Mouse (Mus musculus): Measurements from ENCODE around the gene Csrnp1. TPM values are rescaled to one million over a fixed set of nuclear protein-coding genes. Genes with fewer than 3 reads are reported as not detected.

The Csrnp1 gene
- 6.3 and 10.9 TPM in 2 replicates for total RNA-seq (2014; rRNA removed)
- 2.2 and 2.7 TPM in 2 replicates for polyA plus RNA-seq (2015; fragmentation: Nextera tagmentation; extraction: Ambion mirVana)

DNA sequence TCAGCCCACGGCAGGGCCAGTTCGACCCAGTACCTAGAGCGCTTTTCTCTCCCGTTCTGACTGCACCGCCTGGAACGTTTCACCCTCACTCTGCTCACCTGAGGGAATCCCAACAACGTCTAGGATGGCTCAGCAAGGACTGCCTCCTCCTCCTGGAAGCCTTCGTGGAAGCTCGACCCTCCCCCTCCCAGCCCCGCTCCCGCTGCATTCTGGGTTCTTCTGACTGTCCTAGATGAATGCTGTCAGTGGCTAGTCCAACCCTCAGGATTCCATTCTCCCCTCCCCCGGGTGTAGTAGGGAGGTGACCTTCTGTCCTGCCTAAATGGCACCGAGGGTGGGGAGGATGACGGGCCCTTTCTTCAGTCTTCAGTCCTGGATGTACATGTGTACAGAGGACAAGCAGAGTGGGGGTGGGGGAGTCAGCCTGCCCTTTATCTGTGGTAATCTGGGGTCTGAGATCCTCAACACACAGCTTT, at the start of gene Csrnp1:
TSS of gene Csrnp1 (minus strand) at position 123 of the 476 bp plus-strand sequence.
- DNase-seq (no peak), ATAC-seq (no peak)
- Histone ChIP-seq H3K4me3 (ENCODE audit: low read depth, low read length) (peak within 1 kb of the TSS; percentile 64), H3K9me3 (ENCODE audit: low read length) (no peaks in the 10 kb centered on the region), H3K36me3 (ENCODE audit: insufficient read depth) (no peaks in the 10 kb centered on the region), H3K27ac (ENCODE audit: low read depth, low read length) (0 out of 2 replicates have a peak within 1 kb of the TSS, but pooled peaks have one; percentile 35), H3K27me3 (ENCODE audit: insufficient read depth, low read length) (0 out of 2 replicates have a peak, but pooled peaks cover 2% of the 10 kb centered on the region), H3K4me2 (ENCODE audit: low read depth) (peak within 1 kb of the TSS; percentile 89), H3K4me1 (ENCODE audit: insufficient read depth) (peaks cover 7% of the 10 kb centered on the region; the same call in 1 of the 2 replicates), H3K9ac (peak within 1 kb of the TSS; percentile 55)
- TF ChIP-seq CTCF (IDR thresholded peaks at IDR 0.05; ENCODE audit: low read depth), result no peak
- WGBS, result 16% methylated on average over 14 of the region's 14 CpGs

DNA sequence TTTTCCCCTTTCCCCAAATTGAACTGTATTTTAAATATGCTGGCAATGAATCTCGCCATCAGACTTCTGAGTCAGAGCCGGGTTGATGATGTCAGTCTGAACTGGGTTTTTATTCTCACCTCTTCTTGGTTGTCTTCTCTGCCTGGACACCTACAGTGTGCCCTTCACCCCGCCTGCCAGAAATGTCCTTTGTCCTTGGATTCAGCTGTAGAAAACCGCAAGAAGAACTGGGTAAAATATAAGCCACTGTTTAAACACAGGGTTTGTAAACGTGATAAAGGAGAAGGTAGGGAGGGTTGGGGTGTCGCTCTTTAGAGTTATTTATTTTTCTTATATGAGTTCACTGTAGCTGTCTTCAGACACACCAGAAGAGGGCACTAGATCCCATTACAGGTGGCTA, 48.3 kb upstream of the Csrnp1 start:
- no peak for TF ChIP-seq CTCF (IDR thresholded peaks at IDR 0.05; ENCODE audit: low read depth)

DNA sequence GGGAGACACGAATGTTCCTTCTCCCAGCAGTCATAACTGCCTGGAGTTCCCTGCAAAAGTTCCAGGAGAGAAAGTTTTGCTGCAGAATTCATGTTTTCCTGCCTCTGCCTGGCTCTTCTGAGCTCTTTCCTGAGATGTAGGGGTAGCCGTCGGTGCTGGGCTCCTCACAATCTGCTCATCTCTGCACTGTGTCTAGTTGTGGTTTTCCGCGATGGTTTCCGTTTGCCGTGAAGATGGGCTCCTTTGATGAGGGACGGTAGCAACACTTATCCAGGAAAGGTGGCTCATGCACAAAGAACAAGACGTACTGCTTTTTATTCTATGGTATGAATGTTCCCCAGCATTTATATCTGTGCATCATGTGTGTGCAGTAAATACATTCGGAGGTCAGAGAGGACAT, 46.0 kb upstream of the Csrnp1 start:
- Histone ChIP-seq H3K9me3 (ENCODE audit: low read length) (no peaks in the 10 kb centered on the region), H3K27ac (ENCODE audit: low read depth, low read length) (no peak overlapping the region), H3K27me3 (ENCODE audit: insufficient read depth, low read length) (no peaks in the 10 kb centered on the region), H3K4me3 (ENCODE audit: low read depth, low read length) (no peak overlapping the region), H3K36me3 (ENCODE audit: insufficient read depth) (no peaks in the 10 kb centered on the region), H3K4me2 (ENCODE audit: low read depth) (no peak overlapping the region), H3K4me1 (ENCODE audit: insufficient read depth) (peaks cover 3% of the 10 kb centered on the region; the same call in 1 of the 2 replicates), H3K9ac (no peak overlapping the region)
- 88% methylated on average over 10 of the region's 10 CpGs for WGBS
- no peak for DNase-seq
- no peak for TF ChIP-seq CTCF (IDR thresholded peaks at IDR 0.05; ENCODE audit: low read depth)
- no peak for ATAC-seq

More for the DNA sequence above, 48.3 kb upstream of the Csrnp1 start:
- DNase-seq (no peak), ATAC-seq (no peak)
- Histone ChIP-seq H3K4me1 (ENCODE audit: insufficient read depth) (no peaks in the 10 kb centered on the region), H3K9me3 (ENCODE audit: low read length) (no peaks in the 10 kb centered on the region), H3K4me3 (ENCODE audit: low read depth, low read length) (no peak overlapping the region), H3K27ac (ENCODE audit: low read depth, low read length) (no peak overlapping the region), H3K27me3 (ENCODE audit: insufficient read depth, low read length) (no peaks in the 10 kb centered on the region), H3K9ac (no peak overlapping the region), H3K36me3 (ENCODE audit: insufficient read depth) (no peaks in the 10 kb centered on the region), H3K4me2 (ENCODE audit: low read depth) (no peak overlapping the region)
- 89% methylated on average over 6 of the region's 6 CpGs for WGBS

DNA sequence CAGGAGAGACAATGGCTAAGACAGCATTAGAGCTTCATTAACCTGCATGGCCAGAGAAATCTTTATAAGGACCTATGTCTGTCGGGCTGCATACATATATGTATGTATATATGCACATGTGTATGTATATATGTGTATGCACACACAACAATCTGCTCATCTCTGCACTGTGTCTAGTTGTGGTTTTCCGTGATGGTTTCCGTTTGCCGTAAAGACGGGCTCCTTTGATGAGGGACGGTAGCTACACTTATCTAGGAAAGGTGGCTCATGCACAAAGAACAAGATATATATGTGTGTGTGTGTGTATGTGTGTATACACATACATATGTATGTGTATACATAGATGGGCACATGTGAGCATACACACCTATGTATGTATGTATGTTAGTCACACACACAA, 45.4 kb upstream of the Csrnp1 start:
- 95% methylated on average over 6 of the region's 6 CpGs for WGBS
- no peak overlapping the region for H3K4me2 ChIP-seq (ENCODE audit: low read depth)

DNA sequence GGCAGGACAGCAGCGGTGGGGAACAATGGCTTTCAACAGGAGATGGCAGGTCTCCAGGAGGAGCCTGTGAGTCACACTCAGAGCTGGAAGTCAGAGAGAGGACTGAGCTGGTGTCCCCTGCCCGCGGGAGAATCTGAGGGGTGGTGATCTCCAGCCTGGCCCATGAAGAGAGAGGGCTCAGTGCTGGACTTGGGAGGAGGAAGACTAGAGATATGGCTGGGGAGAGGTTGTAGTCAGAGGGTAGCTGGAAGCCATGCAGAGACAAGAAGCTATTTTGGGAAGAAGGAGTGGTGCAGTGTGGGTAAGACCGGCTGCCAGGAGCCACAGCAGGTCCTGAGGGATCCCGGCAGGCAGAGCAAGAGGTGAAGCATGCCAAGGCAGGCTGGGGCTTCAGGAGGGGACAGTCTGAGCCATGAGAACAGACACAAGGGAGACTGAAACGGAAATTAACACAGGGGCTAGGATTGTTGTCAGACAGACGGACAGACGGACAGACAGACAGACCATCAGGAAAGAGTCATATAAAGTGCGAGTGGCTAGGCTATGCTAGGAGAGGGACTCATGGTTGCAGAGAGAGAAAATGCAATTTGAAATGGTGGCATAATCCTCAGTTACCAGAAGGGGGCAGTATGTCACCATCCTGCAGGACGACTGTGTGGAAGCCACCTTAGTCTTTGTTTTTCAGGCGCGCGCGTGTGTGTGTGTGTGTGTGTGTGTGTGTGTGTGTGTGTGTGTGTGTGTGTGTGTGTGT, 43.1 kb upstream of the Csrnp1 start:
- H3K36me3 ChIP-seq (ENCODE audit: insufficient read depth), result no peaks in the 10 kb centered on the region
- peak; percentile 92 for TF ChIP-seq CTCF (IDR thresholded peaks at IDR 0.05; ENCODE audit: low read depth)
- no peaks in the 10 kb centered on the region for H3K9me3 ChIP-seq (ENCODE audit: low read length)
- H3K4me2 ChIP-seq (ENCODE audit: low read depth), result no peak overlapping the region
- H3K27ac ChIP-seq (ENCODE audit: low read depth, low read length), result no peak overlapping the region
- peaks cover 3% of the 10 kb centered on the region; the same call in 1 of the 2 replicates for H3K4me1 ChIP-seq (ENCODE audit: insufficient read depth)
- 18% methylated on average over 14 of the region's 14 CpGs for WGBS
- H3K4me3 ChIP-seq (ENCODE audit: low read depth, low read length), result no peak overlapping the region
- DNase-seq, result peak; percentile 79
- peak; percentile 74 for ATAC-seq
- no peaks in the 10 kb centered on the region for H3K27me3 ChIP-seq (ENCODE audit: insufficient read depth, low read length)
- no peak overlapping the region for H3K9ac ChIP-seq

More for the DNA sequence above, 45.4 kb upstream of the Csrnp1 start:
- no peak for TF ChIP-seq CTCF (IDR thresholded peaks at IDR 0.05; ENCODE audit: low read depth)
- H3K36me3 ChIP-seq (ENCODE audit: insufficient read depth), result no peaks in the 10 kb centered on the region
- no peaks in the 10 kb centered on the region for H3K9me3 ChIP-seq (ENCODE audit: low read length)
- H3K27ac ChIP-seq (ENCODE audit: low read depth, low read length), result no peak overlapping the region
- H3K4me3 ChIP-seq (ENCODE audit: low read depth, low read length), result no peak overlapping the region
- DNase-seq (no peak), ATAC-seq (no peak)
- no peak overlapping the region for H3K9ac ChIP-seq
- no peaks in the 10 kb centered on the region for H3K27me3 ChIP-seq (ENCODE audit: insufficient read depth, low read length)
- H3K4me1 ChIP-seq (ENCODE audit: insufficient read depth), result peaks cover 3% of the 10 kb centered on the region; the same call in 1 of the 2 replicates

DNA sequence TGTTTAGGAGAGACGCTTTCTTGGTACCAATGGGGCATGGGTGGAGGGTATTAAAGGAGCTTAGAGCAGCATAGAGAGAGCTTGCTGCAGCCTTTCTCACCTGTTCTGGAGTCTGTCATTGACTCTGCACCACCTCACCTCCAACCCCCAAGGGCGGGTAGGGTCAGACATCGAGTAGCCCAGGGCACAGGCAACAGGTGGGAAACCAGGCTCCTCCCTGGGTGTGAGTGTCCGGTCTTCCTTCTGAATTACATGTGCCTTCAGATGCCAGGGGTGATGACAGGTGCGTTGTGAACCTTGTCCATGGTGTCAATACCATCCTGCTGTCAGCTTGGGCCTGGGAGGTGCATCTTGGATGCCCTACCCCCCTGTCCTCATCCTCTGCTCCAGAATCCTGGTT, 40.2 kb upstream of the Csrnp1 start:
- no peak overlapping the region for H3K9ac ChIP-seq
- no peak for TF ChIP-seq CTCF (IDR thresholded peaks at IDR 0.05; ENCODE audit: low read depth)
- DNase-seq, result no peak
- H3K4me3 ChIP-seq (ENCODE audit: low read depth, low read length), result no peak overlapping the region
- no peak overlapping the region for H3K4me2 ChIP-seq (ENCODE audit: low read depth)
- H3K27me3 ChIP-seq (ENCODE audit: insufficient read depth, low read length), result no peaks in the 10 kb centered on the region
- 78% methylated on average over 5 of the region's 5 CpGs for WGBS
- peaks cover 3% of the 10 kb centered on the region; the same call in 1 of the 2 replicates for H3K4me1 ChIP-seq (ENCODE audit: insufficient read depth)
- H3K36me3 ChIP-seq (ENCODE audit: insufficient read depth), result no peaks in the 10 kb centered on the region
- H3K27ac ChIP-seq (ENCODE audit: low read depth, low read length), result no peak overlapping the region
- no peak for ATAC-seq
- H3K9me3 ChIP-seq (ENCODE audit: low read length), result no peaks in the 10 kb centered on the region

DNA sequence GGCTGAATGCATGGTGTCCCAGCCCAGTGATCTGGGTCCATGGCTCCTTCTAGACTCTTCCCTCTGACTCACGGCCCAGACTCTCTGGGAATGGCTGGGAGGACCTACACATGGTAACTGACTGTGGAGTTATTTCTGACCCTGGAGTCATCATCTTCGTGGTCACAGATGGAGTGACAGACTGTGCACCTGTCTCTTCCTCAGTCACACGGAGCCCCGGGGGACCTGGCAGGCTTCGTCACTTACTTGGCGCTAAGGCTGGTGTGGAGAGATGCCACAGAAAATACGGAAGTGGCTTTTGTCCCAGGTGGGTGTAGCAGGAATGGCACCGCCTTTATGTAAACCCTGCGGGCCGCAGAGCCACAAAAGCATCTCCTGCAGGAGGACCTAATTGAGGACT, 39.7 kb upstream of the Csrnp1 start:
- no peak for TF ChIP-seq CTCF (IDR thresholded peaks at IDR 0.05; ENCODE audit: low read depth)
- ATAC-seq, result no peak

More for the DNA sequence above, 39.7 kb upstream of the Csrnp1 start:
- H3K4me2 ChIP-seq (ENCODE audit: low read depth), result no peak overlapping the region
- H3K36me3 ChIP-seq (ENCODE audit: insufficient read depth), result no peaks in the 10 kb centered on the region
- WGBS, result 54% methylated on average over 10 of the region's 10 CpGs
- H3K27ac ChIP-seq (ENCODE audit: low read depth, low read length), result no peak overlapping the region
- H3K4me3 ChIP-seq (ENCODE audit: low read depth, low read length), result no peak overlapping the region
- H3K9ac ChIP-seq, result no peak overlapping the region
- H3K4me1 ChIP-seq (ENCODE audit: insufficient read depth), result peaks cover 3% of the 10 kb centered on the region; the same call in 1 of the 2 replicates
- no peaks in the 10 kb centered on the region for H3K9me3 ChIP-seq (ENCODE audit: low read length)
- H3K27me3 ChIP-seq (ENCODE audit: insufficient read depth, low read length), result no peaks in the 10 kb centered on the region
- DNase-seq, result no peak

All from forebrain, postnatal 0 days (tissue).